Mouse (Mus musculus) limb, embryonic 14.5 days (tissue): Measurements from ENCODE around the gene Ky. TPM values are rescaled to one million over a fixed set of nuclear protein-coding genes. Genes with fewer than 3 reads are reported as not detected.

Experiments
- ATAC-seq: fragments of 200-750 bp; cut with Nextera tagmentation; 2 replicates; pipeline ENCODE4 v1.8.0; 2017; ENCODE audit warnings: low read depth, moderate number of reproducible peaks, moderate TSS enrichment; ENCODE audit not compliant: low FRiP score
- DNase-seq: peaks from one replicate; pipeline ENCODE4 v3.0.0-alpha.2; 2015; ENCODE audit warnings: low spot score
- H3K27ac ChIP-seq: fragments of 300-500 bp; sonication (generic); replicated peaks from 2 replicates; pipeline ENCODE4 v1.5.1; 2014; ENCODE audit warnings: low read depth, mild to moderate bottlenecking, low read length, moderate library complexity, mixed read lengths
- H3K27me3 ChIP-seq: fragments of 300-500 bp; sonication (generic); 2 replicates; pipeline ENCODE4 v1.6.1; 2014; ENCODE audit warnings: low read length, mixed read lengths; ENCODE audit not compliant: control insufficient read depth, insufficient read depth
- H3K36me3 ChIP-seq: fragments of 300-500 bp; sonication (generic); 2 replicates; pipeline ENCODE4 v1.6.1; 2014; ENCODE audit warnings: mild to moderate bottlenecking, low read length, moderate library complexity, mixed read lengths; ENCODE audit not compliant: control insufficient read depth, insufficient read depth
- H3K4me1 ChIP-seq: fragments of 300-500 bp; sonication (generic); 2 replicates; pipeline ENCODE4 v1.6.1; 2014; ENCODE audit warnings: antibody characterized with exemption, low read length, mixed read lengths; ENCODE audit not compliant: control insufficient read depth, insufficient read depth
- H3K4me2 ChIP-seq: fragments of 300-500 bp; sonication (generic); replicated peaks from 2 replicates; pipeline ENCODE4 v1.6.1; 2014; ENCODE audit warnings: low read depth, mild to moderate bottlenecking, low read length, moderate library complexity; ENCODE audit not compliant: severe bottlenecking
- H3K4me3 ChIP-seq: fragments of 300-500 bp; sonication (generic); replicated peaks from 2 replicates; pipeline ENCODE4 v1.5.1; 2014; ENCODE audit warnings: low read length
- H3K9ac ChIP-seq: fragments of 300-500 bp; sonication (generic); 2 replicates; pipeline ENCODE4 v1.6.1; 2014; ENCODE audit warnings: mild to moderate bottlenecking, low read depth, low read length, moderate library complexity; ENCODE audit not compliant: severe bottlenecking
- H3K9me3 ChIP-seq: fragments of 300-500 bp; sonication (generic); 2 replicates; pipeline ENCODE4 v1.6.1; 2016; ENCODE audit warnings: low read length; ENCODE audit not compliant: control insufficient read depth
- POLR2A ChIP-seq: fragments of 200-500 bp; IDR thresholded peaks from 2 replicates; pipeline ENCODE4 v1.8.0; 2012; ENCODE audit warnings: inconsistent platforms, mild to moderate bottlenecking, moderate library complexity, borderline replicate concordance; ENCODE audit not compliant: insufficient read depth, insufficient read length; ENCODE audit errors: extremely low read depth
- WGBS: fragments of 180-500 bp; shearing (Covaris S2); extraction: QIAGEN DNeasy Blood & Tissue Kit; methylation state at CpG from one replicate; pipeline ENCODE4 v1.1.7; 2014; 5-methylcytosine and 5-hydroxymethylcytosine counted together
- polyA plus RNA-seq, 2 experiments: library from polyadenylated mRNA; depleted of rRNA in 1 of 2; stranded (reverse) in 1 of 2; unstranded in 1 of 2; fragments of >200 nt; fragmentation: Nextera tagmentation in 1 of 2; extraction: Ambion mirVana in 1 of 2; gene quantifications; 2 replicates each; pipeline versions ENCODE4 v1.2.1 to v1.2.3; 2012 to 2014

Gene Ky
- polyA plus RNA-seq, 2 experiments: 1.2 to 3.2 TPM

- DNase-seq: no peak
- Histone ChIP-seq H3K27ac (no peak overlapping the region), H3K4me1 (no peaks in the 10 kb centered on the region), H3K4me3 (no peak overlapping the region), H3K27me3 (no peaks in the 10 kb centered on the region), H3K4me2 (no peak overlapping the region), H3K36me3 (no peaks in the 10 kb centered on the region), H3K9me3 (no peaks in the 10 kb centered on the region), H3K9ac (no peak overlapping the region)
- WGBS: 97% methylated on average over 3 of the region's 3 CpGs
- no peak for TF ChIP-seq POLR2A
- no peak for ATAC-seq
These were observed 52.9 kb downstream of the Ky start for GRCm38 (mm10) chr9:102558463-102558862.

- DNase-seq: no peak
- Histone ChIP-seq H3K36me3 (no peaks in the 10 kb centered on the region), H3K4me3 (no peak overlapping the region), H3K27ac (no peak overlapping the region), H3K9me3 (no peaks in the 10 kb centered on the region), H3K4me2 (no peak overlapping the region), H3K27me3 (no peaks in the 10 kb centered on the region), H3K4me1 (0 out of 2 replicates have a peak, but pooled peaks cover 5% of the 10 kb centered on the region), H3K9ac (no peak overlapping the region)
- ATAC-seq: no peak
- no peak for TF ChIP-seq POLR2A
- 56% methylated on average over 5 of the region's 5 CpGs for WGBS
These were observed 67.3 kb downstream of the Ky start for GRCm38 (mm10) chr9:102572888-102573287.

GRCm38 (mm10) chr9:102577480-102577879 is 71.9 kb downstream of the Ky start:
- Histone ChIP-seq H3K4me1 (peaks cover 9% of the 10 kb centered on the region; the same call in 1 of the 2 replicates), H3K9ac (no peak overlapping the region), H3K36me3 (no peaks in the 10 kb centered on the region), H3K27ac (no peak overlapping the region), H3K27me3 (no peaks in the 10 kb centered on the region), H3K4me3 (no peak overlapping the region), H3K9me3 (no peaks in the 10 kb centered on the region), H3K4me2 (no peak overlapping the region)
- DNase-seq: no peak
- ATAC-seq: no peak
- TF ChIP-seq POLR2A: no peak
- WGBS: 47% methylated on average over 5 of the region's 5 CpGs

GRCm38 (mm10) chr9:102581921-102582469 is 76.4 kb downstream of the Ky start:
- Histone ChIP-seq H3K9ac (no peak overlapping the region), H3K27me3 (no peaks in the 10 kb centered on the region), H3K9me3 (no peaks in the 10 kb centered on the region), H3K4me3 (no peak overlapping the region), H3K27ac (no peak overlapping the region), H3K36me3 (peaks cover 21% of the 10 kb centered on the region), H3K4me1 (peaks cover 5% of the 10 kb centered on the region; the same call in 1 of the 2 replicates), H3K4me2 (no peak overlapping the region)
- WGBS: 75% methylated on average over 12 of the region's 12 CpGs
- no peak for ATAC-seq
- DNase-seq: no peak
- no peak for TF ChIP-seq POLR2A

- Histone ChIP-seq H3K4me3 (no peak overlapping the region), H3K4me2 (no peak overlapping the region), H3K4me1 (no peaks in the 10 kb centered on the region), H3K9me3 (no peaks in the 10 kb centered on the region), H3K27me3 (no peaks in the 10 kb centered on the region), H3K27ac (no peak overlapping the region), H3K9ac (no peak overlapping the region), H3K36me3 (peaks cover 33% of the 10 kb centered on the region)
- no peak for TF ChIP-seq POLR2A
- DNase-seq: no peak
- ATAC-seq: no peak
- WGBS: 74% methylated on average over 5 of the region's 5 CpGs
These were observed 81.8 kb downstream of the Ky start for GRCm38 (mm10) chr9:102587347-102587746.
